Mouse (Mus musculus): Measurements from ENCODE around the gene Mettl14. TPM values are rescaled to one million over a fixed set of nuclear protein-coding genes. Genes with fewer than 3 reads are reported as not detected.

The Mettl14 gene
- polyA plus RNA-seq, 1 experiment from 2014 or later = 24.9 TPM

Other genes starting within 250 kb of the Mettl14 start
- 27.8 and 29.5 TPM in 2 replicates for gene Synpo2, start 150.0 kb downstream of the Mettl14 start, polyA plus RNA-seq (2015; fragmentation: Nextera tagmentation; extraction: Ambion mirVana)
- gene Sec24d, start 118.7 kb downstream of the Mettl14 start, polyA plus RNA-seq (2015; fragmentation: Nextera tagmentation; extraction: Ambion mirVana) = 91.2 and 109 TPM in 2 replicates
- gene Prss12, start 60.8 kb upstream of the Mettl14 start, polyA plus RNA-seq (2015; fragmentation: Nextera tagmentation; extraction: Ambion mirVana) = 5.8 and 6.6 TPM in 2 replicates